Mouse (Mus musculus) c-Kit-positive CD71-positive TER-119-positive erythroid progenitor cells, embryonic 14.5 days (primary cell): Measurements from ENCODE around the gene Myom1.

Experiments used
- DNase-seq: peaks from one replicate; pipeline ENCODE4 v3.0.0-alpha.2; 2013; ENCODE audit warnings: low spot score

Gene Myom1

DNA sequence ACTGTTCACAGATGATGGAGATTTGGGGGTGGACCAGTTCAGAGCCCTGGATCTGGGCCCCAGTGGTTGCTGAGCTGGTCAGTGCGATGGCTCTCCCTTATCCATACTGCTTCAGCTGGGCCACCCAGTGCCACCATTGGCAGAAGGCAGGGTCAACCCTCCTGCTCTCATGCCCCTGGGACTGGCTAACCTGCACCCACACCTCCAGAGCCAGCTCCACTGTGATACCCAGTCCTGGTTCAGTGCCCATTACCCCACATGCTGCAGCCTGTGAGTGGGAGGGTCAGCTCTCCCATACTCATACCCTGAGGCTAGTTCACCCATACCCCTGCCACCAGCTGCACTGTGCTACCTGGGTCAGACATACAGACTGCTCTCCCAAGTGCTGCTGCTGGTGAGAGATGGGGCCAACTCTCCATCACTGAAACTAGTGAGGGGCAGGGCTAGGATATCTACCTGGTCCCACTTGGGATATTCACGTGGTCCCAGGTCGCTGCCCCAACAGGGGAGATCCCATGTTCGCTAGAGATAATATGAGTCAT, 15.1 kb downstream of the Myom1 start:
- DNase-seq = no peak

DNA sequence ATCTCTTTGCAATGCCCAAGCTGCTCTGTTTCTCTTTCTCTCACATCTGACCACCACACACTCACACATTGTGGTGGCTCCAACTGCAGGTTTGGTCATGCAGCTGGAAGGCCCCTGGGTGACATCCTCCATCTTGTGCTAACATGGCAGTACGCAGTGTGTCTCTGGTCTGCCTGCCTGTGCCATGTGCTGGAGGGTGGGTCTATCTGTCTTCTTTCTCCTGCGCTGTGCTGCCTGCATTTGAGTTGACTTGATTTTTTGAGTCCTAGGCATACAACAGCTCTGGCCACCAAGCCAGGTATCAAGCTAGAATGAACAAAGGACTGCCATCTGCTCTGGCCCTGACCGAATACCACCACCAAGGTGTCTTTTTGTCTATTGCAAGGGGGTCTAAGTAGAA, 15.7 kb downstream of the Myom1 start:
- no peak for DNase-seq

DNA sequence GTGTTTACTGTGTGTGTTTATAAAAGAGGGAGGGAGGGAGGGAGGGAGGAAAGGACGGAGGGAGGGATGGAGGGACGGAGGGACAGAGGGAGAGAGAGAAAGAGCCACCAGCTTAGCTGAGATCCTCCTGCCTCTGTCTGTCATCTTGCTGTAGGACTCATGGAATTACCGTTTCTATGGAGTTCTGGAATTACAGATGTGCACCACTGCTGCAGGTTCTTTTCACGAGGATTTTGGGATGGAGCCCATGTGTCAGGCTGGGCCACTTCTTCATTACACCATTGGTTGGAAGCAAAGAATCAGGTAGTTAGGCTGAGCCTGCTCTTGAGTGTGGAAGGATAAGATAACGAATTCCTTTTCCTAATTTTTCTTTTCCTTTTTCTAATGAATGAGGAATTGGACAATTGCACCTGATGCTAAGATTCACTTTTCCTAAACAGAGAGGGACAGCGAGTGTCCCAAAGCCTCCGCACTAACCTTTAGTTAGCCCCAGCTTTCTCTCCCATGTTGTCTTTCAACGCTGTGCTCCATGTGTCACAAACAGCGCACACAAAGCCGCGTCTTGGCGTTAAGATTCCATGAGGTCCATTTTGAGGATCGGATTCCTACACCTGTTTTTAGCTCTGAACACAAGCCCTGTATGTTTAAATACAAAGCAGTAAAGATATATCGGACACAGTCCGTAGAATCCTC, 16.3 kb downstream of the Myom1 start:
- no peak for DNase-seq

- no peak for DNase-seq
Measured at GRCm38 (mm10) chr17:71019309-71019655, 16.8 kb downstream of the Myom1 start.

- no peak for DNase-seq
Measured at GRCm38 (mm10) chr17:71019860-71020259, 17.4 kb downstream of the Myom1 start.

DNA sequence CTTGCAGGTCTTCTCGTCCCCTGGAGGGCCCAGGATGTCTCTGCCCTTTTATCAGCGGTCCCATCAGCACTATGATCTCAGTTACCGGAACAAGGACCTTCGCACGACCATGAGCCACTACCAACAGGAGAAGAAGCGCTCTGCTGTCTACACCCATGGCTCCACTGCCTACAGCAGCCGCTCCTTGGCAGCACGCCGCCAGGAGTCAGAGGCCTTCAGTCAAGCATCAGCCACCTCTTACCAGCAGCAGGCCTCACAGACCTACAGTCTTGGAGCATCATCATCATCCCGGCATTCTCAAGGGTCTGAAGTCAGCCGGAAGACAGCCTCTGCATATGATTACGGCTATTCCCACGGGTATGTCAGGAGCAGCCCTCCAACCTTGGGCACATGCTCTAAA, 20.4 kb downstream of the Myom1 start:
- no peak for DNase-seq

- DNase-seq = no peak
Measured at GRCm38 (mm10) chr17:71024071-71024470, 21.6 kb downstream of the Myom1 start.

- DNase-seq = no peak
Measured at GRCm38 (mm10) chr17:71025922-71026321, 23.5 kb downstream of the Myom1 start.

DNA sequence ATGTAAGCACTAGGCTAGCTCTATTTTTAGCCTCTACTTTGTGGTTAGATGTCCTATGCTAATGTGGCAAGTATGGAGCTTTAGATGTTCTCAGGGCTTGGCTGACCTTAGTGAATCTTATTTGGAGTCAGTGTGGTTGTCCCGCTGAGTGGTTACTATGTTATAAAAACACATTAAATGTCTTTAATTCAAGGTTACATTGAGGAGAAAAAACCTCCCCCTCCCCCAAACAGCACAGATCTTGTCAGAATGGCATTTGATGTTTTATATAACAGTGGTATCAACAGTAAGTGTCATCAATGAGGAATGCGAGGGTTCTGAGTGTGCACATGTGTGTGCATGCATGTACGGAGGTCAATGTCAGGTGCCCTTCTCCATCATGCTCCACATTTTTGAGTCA, 24.8 kb downstream of the Myom1 start:
- DNase-seq = no peak

GRCm38 (mm10) chr17:71032719-71033118, 30.3 kb downstream of the Myom1 start:
- no peak for DNase-seq

GRCm38 (mm10) chr17:71034472-71034871, 32.0 kb downstream of the Myom1 start:
- DNase-seq = no peak

DNA sequence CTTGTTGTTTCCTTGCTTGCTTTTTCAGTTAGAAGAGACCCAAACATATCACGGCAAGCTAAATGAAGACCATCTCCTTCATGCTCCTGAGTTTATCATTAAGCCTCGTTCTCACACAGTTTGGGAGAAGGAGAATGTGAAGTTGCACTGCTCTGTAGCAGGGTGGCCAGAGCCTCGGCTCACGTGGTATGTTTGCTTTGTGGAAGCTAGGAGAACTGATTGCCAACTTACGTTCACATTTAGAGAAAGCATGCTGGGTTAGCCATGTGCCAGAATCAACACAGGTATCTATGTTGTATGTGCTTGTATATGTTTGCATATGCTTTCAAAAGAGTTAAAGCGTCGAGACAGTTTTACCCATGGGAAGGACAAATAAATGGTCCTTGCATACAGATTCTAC, 34.8 kb downstream of the Myom1 start:
- DNase-seq = no peak

DNA sequence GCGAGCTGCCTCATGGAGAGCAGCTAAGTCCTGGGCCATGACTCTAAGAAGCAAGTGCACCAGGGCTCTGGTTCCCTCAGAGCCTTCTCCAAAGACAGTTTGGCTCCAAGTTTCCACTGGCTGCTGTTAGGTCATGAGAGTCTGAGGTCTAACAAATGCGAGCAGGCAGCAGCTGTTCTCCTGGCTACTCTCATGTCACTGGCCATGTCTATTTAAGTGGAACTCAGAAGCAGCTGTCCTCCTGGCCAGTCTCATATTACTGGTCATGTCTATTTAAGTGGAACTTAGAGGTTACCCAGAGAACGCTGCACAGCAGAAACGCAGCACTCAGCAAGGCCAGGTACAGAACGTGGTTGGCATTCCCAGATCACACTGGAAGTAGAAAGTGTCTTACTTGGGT, 36.4 kb downstream of the Myom1 start:
- no peak for DNase-seq

DNA sequence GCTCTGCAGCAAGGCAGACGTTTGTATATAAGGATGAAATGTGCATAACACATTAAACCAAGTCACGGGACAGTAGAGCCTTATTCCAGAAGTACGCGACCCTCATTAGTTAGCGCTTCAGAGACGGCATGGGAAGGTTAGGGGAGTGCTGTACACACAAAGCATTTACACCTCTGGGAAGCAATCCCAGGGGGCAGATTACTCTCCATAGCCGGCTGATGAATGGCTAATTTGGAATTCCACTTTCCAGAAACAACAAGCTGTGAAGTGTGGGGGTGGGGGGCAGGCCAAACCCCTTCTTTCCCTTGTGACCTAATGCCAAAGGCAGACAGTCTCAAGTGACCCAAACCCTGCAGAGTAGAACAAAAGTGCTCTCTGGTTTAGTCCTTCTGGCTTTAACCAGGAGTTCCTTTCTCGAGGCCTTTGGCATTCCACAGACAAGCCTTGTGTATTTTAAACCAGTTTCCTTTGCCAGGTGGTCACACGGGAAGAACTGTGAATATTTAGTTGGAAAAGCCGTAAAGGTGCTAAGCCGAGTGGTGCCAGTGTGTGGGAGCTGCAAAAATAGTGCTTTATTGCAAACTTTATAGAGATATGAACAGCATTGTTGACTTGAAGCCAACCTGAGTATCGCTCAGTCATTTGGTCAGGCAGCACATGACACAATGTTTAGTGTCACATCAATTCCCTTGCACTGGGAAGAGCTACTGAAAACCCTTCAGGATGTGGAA, 37.6 kb downstream of the Myom1 start:
- no peak for DNase-seq

DNA sequence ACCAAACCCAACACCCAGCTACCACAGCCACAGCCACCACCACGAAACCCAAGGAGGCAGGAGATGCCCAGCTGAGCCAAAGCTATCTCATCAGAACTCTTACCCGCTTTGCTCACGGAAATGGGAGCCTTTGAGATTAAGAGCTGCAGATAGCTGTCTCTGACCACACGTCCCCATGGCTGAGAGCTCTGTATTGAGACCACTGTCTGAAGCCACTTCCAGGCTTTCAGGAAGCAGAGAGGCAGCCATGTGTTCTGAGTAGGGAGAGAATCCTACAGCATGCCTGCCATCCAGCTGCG, 38.1 kb downstream of the Myom1 start:
- no peak for DNase-seq

GRCm38 (mm10) chr17:71042645-71043044, 40.2 kb downstream of the Myom1 start:
- no peak for DNase-seq

DNA sequence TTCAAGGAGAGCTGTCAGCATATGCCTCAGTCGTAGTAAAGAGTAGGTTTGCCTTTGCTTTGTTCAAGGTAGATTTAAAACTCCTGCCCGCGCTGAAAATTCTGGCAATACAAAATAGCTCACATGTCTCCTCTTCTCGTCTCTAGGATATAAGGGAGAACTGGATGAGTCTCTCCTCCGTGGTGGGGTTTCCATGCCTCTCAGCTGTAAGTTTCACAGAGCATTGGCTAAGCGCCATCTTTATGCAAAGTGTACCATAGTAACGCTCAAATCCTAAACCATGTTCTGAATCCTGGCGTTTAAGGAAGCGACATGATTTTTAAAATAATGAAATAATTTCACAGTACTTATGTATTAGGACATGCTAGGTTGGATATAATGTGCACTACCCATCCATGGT, 43.2 kb downstream of the Myom1 start:
- no peak for DNase-seq

- no peak for DNase-seq
Measured at GRCm38 (mm10) chr17:71046856-71047255, 44.4 kb downstream of the Myom1 start.

GRCm38 (mm10) chr17:71049292-71049691, 46.9 kb downstream of the Myom1 start:
- no peak for DNase-seq

DNA sequence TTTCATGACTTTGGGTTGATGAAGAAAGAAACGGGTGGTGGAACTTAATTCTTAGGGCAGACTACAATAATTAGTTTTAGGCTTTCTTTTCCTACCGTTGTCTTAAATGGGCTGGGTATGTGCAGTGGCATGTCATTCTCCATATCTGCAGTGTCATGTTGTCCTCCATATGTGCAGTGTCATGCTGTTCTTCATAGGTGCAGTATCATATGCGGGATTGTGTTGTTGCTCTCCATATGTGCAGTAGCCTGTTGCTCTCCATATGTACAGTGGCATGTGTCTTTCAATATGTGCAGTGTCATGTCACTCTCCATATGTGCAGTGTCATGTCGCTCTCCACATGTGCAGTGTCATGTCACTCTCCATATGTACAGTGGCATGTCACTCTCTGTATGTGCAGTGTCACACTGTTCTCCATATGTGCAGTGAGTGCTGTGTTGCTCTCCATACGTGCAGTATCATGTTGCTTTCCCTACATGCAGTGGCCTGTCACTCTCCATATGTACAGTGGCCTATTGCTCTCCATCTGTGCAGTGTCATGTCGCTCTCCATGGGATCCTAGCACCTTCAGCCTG, 50.8 kb downstream of the Myom1 start:
- DNase-seq = no peak

- DNase-seq = no peak
Measured at GRCm38 (mm10) chr17:71055203-71055894, 52.9 kb downstream of the Myom1 start.

- DNase-seq = no peak
Measured at GRCm38 (mm10) chr17:71056405-71056804, 54.0 kb downstream of the Myom1 start.

DNA sequence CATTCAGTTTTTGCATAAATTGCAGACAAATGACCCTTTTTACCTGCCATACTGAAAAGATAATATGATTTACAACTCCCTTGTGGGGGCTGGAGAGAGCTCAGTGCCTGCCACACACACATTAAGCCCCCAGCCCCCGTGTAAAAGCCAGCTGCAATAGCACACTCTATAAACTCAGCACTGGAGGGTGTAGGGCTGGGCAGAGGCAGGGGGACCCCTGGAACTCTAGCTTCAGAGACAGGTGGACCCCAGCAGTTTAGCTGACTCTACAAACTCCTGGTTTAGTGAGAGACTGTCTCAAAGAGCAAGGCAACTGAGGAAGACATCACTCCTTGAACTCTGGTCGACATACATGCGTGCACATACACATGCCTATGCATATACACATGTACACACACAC, 55.3 kb downstream of the Myom1 start:
- DNase-seq = no peak
